Mouse (Mus musculus) intestine, postnatal 0 days (tissue): ENCODE data around the gene Nacc1. TPM values are rescaled to one million over a fixed set of nuclear protein-coding genes. Genes with fewer than 3 reads are reported as not detected.

Source experiments
- ATAC-seq: fragments of 200-750 bp; cut with Nextera tagmentation; 2 replicates; pipeline ENCODE4 v1.8.0; 2017; ENCODE audit warnings: mild to moderate bottlenecking, moderate TSS enrichment, moderate library complexity
- H3K27ac ChIP-seq: fragments of 300-500 bp; sonication (generic); 2 replicates; pipeline ENCODE4 v1.5.1; 2014; ENCODE audit warnings: mild to moderate bottlenecking, low read depth, low read length, moderate library complexity
- H3K27me3 ChIP-seq: fragments of 300-500 bp; sonication (generic); replicated peaks from 2 replicates; pipeline ENCODE4 v1.6.1; 2014; ENCODE audit warnings: low read length, mixed read lengths; ENCODE audit not compliant: control insufficient read depth, insufficient read depth
- H3K36me3 ChIP-seq: fragments of 300-500 bp; sonication (generic); 2 replicates; pipeline ENCODE4 v1.6.1; 2014; ENCODE audit warnings: mild to moderate bottlenecking, moderate library complexity; ENCODE audit not compliant: control insufficient read depth, insufficient read depth
- H3K4me1 ChIP-seq: fragments of 300-500 bp; sonication (generic); replicated peaks from 2 replicates; pipeline ENCODE4 v1.6.1; 2014; ENCODE audit warnings: antibody characterized with exemption, low read length, mixed read lengths; ENCODE audit not compliant: control insufficient read depth, insufficient read depth
- H3K4me2 ChIP-seq: fragments of 300-500 bp; sonication (generic); replicated peaks from 2 replicates; pipeline ENCODE4 v1.6.1; 2014; ENCODE audit warnings: low read depth, mild to moderate bottlenecking, moderate library complexity
- H3K4me3 ChIP-seq: fragments of 300-500 bp; sonication (generic); 2 replicates; pipeline ENCODE4 v1.5.1; 2014; ENCODE audit warnings: low read depth, low read length
- H3K9ac ChIP-seq: fragments of 300-500 bp; sonication (generic); 2 replicates; pipeline ENCODE4 v1.6.1; 2014; ENCODE audit warnings: mild to moderate bottlenecking, low read depth, low read length
- H3K9me3 ChIP-seq: fragments of 300-500 bp; sonication (generic); 2 replicates; pipeline ENCODE4 v1.6.1; 2016; ENCODE audit warnings: mixed run types; ENCODE audit not compliant: control insufficient read depth
- CTCF ChIP-seq: sonication (generic); IDR thresholded peaks from 2 replicates; pipeline ENCODE4 v1.5.1; 2016; ENCODE audit warnings: low read depth, mild to moderate bottlenecking, control low read depth, antibody characterized with exemption, moderate library complexity
- WGBS: fragments of 180-500 bp; shearing (Covaris S2); extraction: QIAGEN DNeasy Blood & Tissue Kit; methylation state at CpG from one replicate; pipeline ENCODE4 v1.1.7; 2014; 5-methylcytosine and 5-hydroxymethylcytosine counted together
- polyA plus RNA-seq: library from polyadenylated mRNA; unstranded; fragments of >200 nt; fragmentation: Nextera tagmentation; extraction: Ambion mirVana; gene quantifications from 2 replicates; pipeline ENCODE4 v1.2.1, GENCODE M21; 2015

Gene Nacc1
- polyA plus RNA-seq, 1 experiment from 2014 or later, result 9.3 TPM

GRCm38 (mm10) chr8:84707267-84707883, 19.7 kb upstream of the Nacc1 start:
- peaks cover 67% of the 10 kb centered on the region for H3K27me3 ChIP-seq
- peaks cover 9% of the 10 kb centered on the region; the same call in 1 of the 2 replicates for H3K36me3 ChIP-seq
- no peaks in the 10 kb centered on the region for H3K9me3 ChIP-seq
- WGBS, result 23% methylated on average over 22 of the region's 22 CpGs
- peak; percentile 20; the same call in 1 of the 2 replicates for ATAC-seq
- 0 out of 2 replicates have a peak overlapping the region, but pooled peaks have one; percentile 17 for H3K9ac ChIP-seq
- peak overlapping the region; percentile 30 for H3K4me3 ChIP-seq
- H3K4me1 ChIP-seq, result 0 out of 2 replicates have a peak, but pooled peaks cover 7% of the 10 kb centered on the region
- no peak for TF ChIP-seq CTCF
- H3K4me2 ChIP-seq, result peak overlapping the region; percentile 59
- no peak overlapping the region; the same call in 1 of the 2 replicates for H3K27ac ChIP-seq

- Histone ChIP-seq H3K4me3 (peak overlapping the region; percentile 30), H3K27ac (no peak overlapping the region), H3K9me3 (no peaks in the 10 kb centered on the region), H3K4me2 (peak overlapping the region; percentile 59), H3K27me3 (peaks cover 68% of the 10 kb centered on the region), H3K36me3 (peaks cover 9% of the 10 kb centered on the region; the same call in 1 of the 2 replicates), H3K9ac (peak overlapping the region; percentile 11; the same call in 1 of the 2 replicates), H3K4me1 (0 out of 2 replicates have a peak, but pooled peaks cover 7% of the 10 kb centered on the region)
- TF ChIP-seq CTCF, result no peak
- 14% methylated on average over 41 of the region's 45 CpGs for WGBS
- ATAC-seq, result no peak
Observed at GRCm38 (mm10) chr8:84706610-84707266, 19.1 kb upstream of the Nacc1 start.

- H3K36me3 ChIP-seq, result peaks cover 9% of the 10 kb centered on the region; the same call in 1 of the 2 replicates
- no peaks in the 10 kb centered on the region for H3K9me3 ChIP-seq
- H3K4me1 ChIP-seq, result 0 out of 2 replicates have a peak, but pooled peaks cover 7% of the 10 kb centered on the region
- 12% methylated on average over 12 of the region's 12 CpGs for WGBS
- TF ChIP-seq CTCF, result no peak
- peak overlapping the region; percentile 61 for H3K4me2 ChIP-seq
- no peak overlapping the region for H3K9ac ChIP-seq
- H3K27me3 ChIP-seq, result peaks cover 69% of the 10 kb centered on the region
- ATAC-seq, result no peak
- H3K4me3 ChIP-seq, result peak overlapping the region; percentile 27
- no peak overlapping the region for H3K27ac ChIP-seq
Observed at GRCm38 (mm10) chr8:84705960-84706359, 18.3 kb upstream of the Nacc1 start.

- Histone ChIP-seq H3K4me3 (peak overlapping the region; percentile 27), H3K4me2 (peak overlapping the region; percentile 61), H3K36me3 (peaks cover 9% of the 10 kb centered on the region; the same call in 1 of the 2 replicates), H3K4me1 (0 out of 2 replicates have a peak, but pooled peaks cover 7% of the 10 kb centered on the region), H3K9ac (0 out of 2 replicates have a peak overlapping the region, but pooled peaks have one; percentile 2), H3K27ac (no peak overlapping the region), H3K27me3 (peaks cover 67% of the 10 kb centered on the region), H3K9me3 (no peaks in the 10 kb centered on the region)
- no peak for ATAC-seq
- TF ChIP-seq CTCF, result no peak
- WGBS, result 6% methylated on average over 57 of the region's 61 CpGs
Observed at GRCm38 (mm10) chr8:84704867-84705831, 17.5 kb upstream of the Nacc1 start.

GRCm38 (mm10) chr8:84704356-84704755, 16.7 kb upstream of the Nacc1 start:
- peak overlapping the region; percentile 27 for H3K4me3 ChIP-seq
- peaks cover 67% of the 10 kb centered on the region for H3K27me3 ChIP-seq
- H3K4me2 ChIP-seq, result peak overlapping the region; percentile 61
- WGBS, result 6% methylated on average over 16 of the region's 16 CpGs
- no peak for ATAC-seq
- no peaks in the 10 kb centered on the region for H3K9me3 ChIP-seq
- H3K4me1 ChIP-seq, result 0 out of 2 replicates have a peak, but pooled peaks cover 7% of the 10 kb centered on the region
- peaks cover 9% of the 10 kb centered on the region; the same call in 1 of the 2 replicates for H3K36me3 ChIP-seq
- H3K9ac ChIP-seq, result 0 out of 2 replicates have a peak overlapping the region, but pooled peaks have one; percentile 2
- no peak overlapping the region for H3K27ac ChIP-seq
- TF ChIP-seq CTCF, result peak; percentile 84
